Mouse (Mus musculus) heart, embryonic 14.5 days (tissue): ENCODE measurements at regions not wholly inside any gene's neighbourhood (a gene's known extent, or its start where the extent isn't known, plus 50 kb on each side); places are given as distances from the start of the nearest gene placed in this dataset.

Source experiments
- ATAC-seq: fragments of 200-750 bp; cut with Nextera tagmentation; 2 replicates; pipeline ENCODE4 v1.8.0; 2017; ENCODE audit warnings: low read depth, moderate TSS enrichment; ENCODE audit not compliant: insufficient number of reproducible peaks, insufficient read depth, low FRiP score
- H3K27ac ChIP-seq, 2 experiments: fragments of 200-500 bp in 1 of 2; fragments of 300-500 bp in 1 of 2; sonication (generic) in 1 of 2; replicated peaks in 1 of 2; 2 replicates each; pipeline ENCODE4 v1.5.1; 2012 to 2014; ENCODE audit warnings: low read depth in 2 of 2, low read length in 2 of 2, control low read depth in 1 of 2, mild to moderate bottlenecking in 1 of 2, mixed read lengths in 1 of 2; ENCODE audit not compliant: control insufficient read depth in 1 of 2, insufficient read depth in 1 of 2
- H3K27me3 ChIP-seq: fragments of 300-500 bp; sonication (generic); 2 replicates; pipeline ENCODE4 v1.6.1; 2014; ENCODE audit warnings: mild to moderate bottlenecking, low read length, control low read depth; ENCODE audit not compliant: control insufficient read depth, insufficient read depth
- H3K36me3 ChIP-seq: fragments of 300-500 bp; sonication (generic); 2 replicates; pipeline ENCODE4 v1.6.1; 2014; ENCODE audit warnings: mild to moderate bottlenecking, control low read depth, low read length, mixed read lengths; ENCODE audit not compliant: control insufficient read depth, insufficient read depth
- H3K4me1 ChIP-seq, 2 experiments: fragments of 200-500 bp in 1 of 2; fragments of 300-500 bp in 1 of 2; sonication (generic) in 1 of 2; 2 replicates each; pipeline ENCODE4 v1.6.1; 2012 to 2014; ENCODE audit warnings: low read length in 2 of 2, control low read depth in 1 of 2, mixed read lengths in 1 of 2; ENCODE audit not compliant: control insufficient read depth in 2 of 2, insufficient read depth in 2 of 2
- H3K4me2 ChIP-seq: fragments of 300-500 bp; sonication (generic); 2 replicates; pipeline ENCODE4 v1.6.1; 2014; ENCODE audit warnings: mild to moderate bottlenecking, low read length
- H3K4me3 ChIP-seq, 2 experiments: fragments of 200-500 bp in 1 of 2; fragments of 300-500 bp in 1 of 2; sonication (generic) in 1 of 2; 2 replicates each; pipeline ENCODE4 v1.5.1; 2012 to 2014; ENCODE audit warnings: low read length in 2 of 2, mild to moderate bottlenecking in 2 of 2, control low read depth in 1 of 2, low read depth in 1 of 2, moderate library complexity in 1 of 2; ENCODE audit not compliant: control insufficient read depth in 1 of 2, insufficient read depth in 1 of 2
- H3K9ac ChIP-seq: fragments of 300-500 bp; sonication (generic); 2 replicates; pipeline ENCODE4 v1.6.1; 2014; ENCODE audit warnings: mild to moderate bottlenecking, low read length
- H3K9me3 ChIP-seq: fragments of 300-500 bp; sonication (generic); 2 replicates; pipeline ENCODE4 v1.6.1; 2016; ENCODE audit warnings: low read length, control low read depth; ENCODE audit not compliant: control insufficient read depth
- WGBS: fragments of 180-500 bp; shearing (Covaris S2); extraction: QIAGEN DNeasy Blood & Tissue Kit; methylation state at CpG from one replicate; pipeline ENCODE4 v1.1.7; 2014; 5-methylcytosine and 5-hydroxymethylcytosine counted together

DNA sequence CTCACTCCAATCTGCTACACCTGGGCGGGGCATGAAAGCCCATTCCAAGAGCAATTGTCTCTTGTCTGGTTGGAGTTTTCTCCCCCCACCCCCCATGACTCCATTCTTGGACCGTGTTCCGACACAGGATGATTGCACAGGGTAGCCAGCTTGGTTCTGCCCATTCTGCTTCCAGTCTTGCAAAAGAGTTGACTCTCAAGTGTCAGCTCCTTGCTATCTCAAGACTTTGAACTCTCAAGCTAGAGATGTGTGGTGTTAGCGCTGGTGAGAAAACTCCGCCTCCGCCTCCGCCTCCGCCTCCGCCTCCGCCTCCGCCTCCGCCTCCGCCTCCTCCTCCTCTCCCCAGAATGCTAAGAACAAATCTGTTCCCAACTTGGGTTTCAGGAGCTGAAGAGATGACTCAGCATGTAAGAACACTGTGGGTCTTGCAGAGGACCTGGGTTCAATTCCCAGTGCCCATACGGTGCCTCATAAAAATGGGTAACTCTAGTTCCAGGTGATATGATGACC is 135.1 kb downstream of the Bcat1 start:
- H3K4me3 ChIP-seq = no peak overlapping the region
- no peak overlapping the region for H3K27ac ChIP-seq
- H3K4me2 ChIP-seq = no peak overlapping the region
- no peaks in the 10 kb centered on the region for H3K36me3 ChIP-seq
- no peak overlapping the region for H3K9ac ChIP-seq
- no peak for ATAC-seq
- no peaks in the 10 kb centered on the region for H3K27me3 ChIP-seq
- WGBS = 80% methylated on average over 14 of the region's 14 CpGs
- no peaks in the 10 kb centered on the region for H3K4me1 ChIP-seq
- no peaks in the 10 kb centered on the region for H3K9me3 ChIP-seq

DNA sequence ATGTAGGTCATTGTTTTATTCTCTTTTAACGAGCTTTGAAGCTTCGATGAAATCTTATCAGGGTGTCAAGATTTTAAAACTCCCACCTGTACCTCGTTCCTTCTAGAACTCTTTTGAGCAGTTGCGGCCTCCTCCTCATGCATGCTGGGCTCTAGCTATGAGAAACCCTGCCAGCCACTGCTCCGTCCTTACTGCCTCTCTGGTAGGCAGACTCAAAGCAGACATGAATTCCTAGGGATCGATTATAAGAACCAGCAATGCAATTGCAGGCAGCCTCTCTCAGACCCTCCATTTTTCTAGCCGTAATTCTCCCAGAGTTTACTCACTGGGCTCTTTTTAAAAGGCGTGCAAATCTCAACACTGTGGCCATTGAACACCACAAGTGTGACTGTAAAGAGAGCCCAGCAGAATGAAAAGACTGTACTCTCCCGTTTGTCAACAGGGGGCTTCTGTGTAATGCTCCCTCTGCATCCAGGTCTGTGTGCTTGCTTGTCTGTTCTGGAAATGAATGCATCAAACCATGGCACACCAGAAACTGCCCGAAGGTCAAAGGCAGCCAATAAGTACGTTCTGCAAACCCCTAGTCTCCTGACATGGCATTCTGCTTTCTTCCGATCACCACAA is 137.3 kb downstream of the Bcat1 start:
- no peak overlapping the region for H3K9ac ChIP-seq
- no peaks in the 10 kb centered on the region for H3K36me3 ChIP-seq
- WGBS = 76% methylated on average over 12 of the region's 12 CpGs
- H3K27ac ChIP-seq = no peak overlapping the region
- no peaks in the 10 kb centered on the region for H3K4me1 ChIP-seq
- no peak overlapping the region for H3K4me2 ChIP-seq
- H3K9me3 ChIP-seq = no peaks in the 10 kb centered on the region
- no peaks in the 10 kb centered on the region for H3K27me3 ChIP-seq
- no peak for ATAC-seq
- H3K4me3 ChIP-seq = no peak overlapping the region

GRCm38 (mm10) chr6:144937211-144937610 is 138.8 kb downstream of the Bcat1 start:
- Histone ChIP-seq H3K4me3 (no peak overlapping the region), H3K9me3 (peaks cover 3% of the 10 kb centered on the region; the same call in 1 of the 2 replicates), H3K36me3 (no peaks in the 10 kb centered on the region), H3K27ac (no peak overlapping the region), H3K27me3 (no peaks in the 10 kb centered on the region), H3K4me1 (no peaks in the 10 kb centered on the region), H3K4me2 (no peak overlapping the region), H3K9ac (no peak overlapping the region)
- no peak for ATAC-seq
- 67% methylated on average over 7 of the region's 7 CpGs for WGBS

GRCm38 (mm10) chr6:144933722-144934235 is 142.2 kb downstream of the Bcat1 start:
- H3K4me3 ChIP-seq = no peak overlapping the region
- H3K36me3 ChIP-seq = no peaks in the 10 kb centered on the region
- ATAC-seq = no peak
- peaks cover 3% of the 10 kb centered on the region; the same call in 1 of the 2 replicates for H3K9me3 ChIP-seq
- no peak overlapping the region for H3K9ac ChIP-seq
- H3K27me3 ChIP-seq = no peaks in the 10 kb centered on the region
- H3K4me2 ChIP-seq = no peak overlapping the region
- H3K27ac ChIP-seq = no peak overlapping the region
- WGBS = 67% methylated on average over 6 of the region's 6 CpGs
- no peaks in the 10 kb centered on the region for H3K4me1 ChIP-seq

- Histone ChIP-seq H3K27me3 (no peaks in the 10 kb centered on the region), H3K9me3 (peaks cover 3% of the 10 kb centered on the region; the same call in 1 of the 2 replicates), H3K36me3 (no peaks in the 10 kb centered on the region), H3K4me2 (no peak overlapping the region), H3K4me1 (no peaks in the 10 kb centered on the region), H3K4me3 (no peak overlapping the region), H3K27ac (no peak overlapping the region), H3K9ac (no peak overlapping the region)
- 77% methylated on average over 7 of the region's 7 CpGs for WGBS
- no peak for ATAC-seq
Observed at GRCm38 (mm10) chr6:144932402-144932801, 143.6 kb downstream of the Bcat1 start.

GRCm38 (mm10) chr6:144929959-144930358 is 146.0 kb downstream of the Bcat1 start:
- Histone ChIP-seq H3K4me2 (no peak overlapping the region), H3K9ac (no peak overlapping the region), H3K4me1 (no peaks in the 10 kb centered on the region), H3K9me3 (peaks cover 3% of the 10 kb centered on the region; the same call in 1 of the 2 replicates), H3K27ac (no peak overlapping the region), H3K4me3 (no peak overlapping the region), H3K27me3 (no peaks in the 10 kb centered on the region), H3K36me3 (no peaks in the 10 kb centered on the region)
- WGBS = 76% methylated on average over 4 of the region's 4 CpGs
- ATAC-seq = no peak

GRCm38 (mm10) chr6:144929262-144929855 is 146.6 kb downstream of the Bcat1 start:
- no peak for ATAC-seq

More at GRCm38 (mm10) chr6:144929262-144929855, 146.6 kb downstream of the Bcat1 start:
- Histone ChIP-seq H3K4me2 (no peak overlapping the region), H3K27ac (no peak overlapping the region), H3K4me3 (no peak overlapping the region), H3K9ac (no peak overlapping the region), H3K4me1 (no peaks in the 10 kb centered on the region), H3K27me3 (no peaks in the 10 kb centered on the region), H3K36me3 (no peaks in the 10 kb centered on the region), H3K9me3 (peaks cover 3% of the 10 kb centered on the region; the same call in 1 of the 2 replicates)
- 69% methylated on average over 5 of the region's 5 CpGs for WGBS
